Mouse (Mus musculus) embryonic fibroblast, embryonic 13.5 days (primary cell): ENCODE results near the gene Naa11.

ENCODE experiments used
- CTCF ChIP-seq: IDR thresholded peaks from 2 replicates; pipeline ENCODE4 v1.5.1; 2011; ENCODE audit warnings: mild to moderate bottlenecking, control low read depth, low read length, moderate library complexity, borderline replicate concordance; ENCODE audit not compliant: insufficient read depth
- POLR2A ChIP-seq: IDR thresholded peaks from 2 replicates; pipeline ENCODE4 v1.6.1; 2011; ENCODE audit warnings: low read depth, mild to moderate bottlenecking, control low read depth, low read length, moderate library complexity

DNA sequence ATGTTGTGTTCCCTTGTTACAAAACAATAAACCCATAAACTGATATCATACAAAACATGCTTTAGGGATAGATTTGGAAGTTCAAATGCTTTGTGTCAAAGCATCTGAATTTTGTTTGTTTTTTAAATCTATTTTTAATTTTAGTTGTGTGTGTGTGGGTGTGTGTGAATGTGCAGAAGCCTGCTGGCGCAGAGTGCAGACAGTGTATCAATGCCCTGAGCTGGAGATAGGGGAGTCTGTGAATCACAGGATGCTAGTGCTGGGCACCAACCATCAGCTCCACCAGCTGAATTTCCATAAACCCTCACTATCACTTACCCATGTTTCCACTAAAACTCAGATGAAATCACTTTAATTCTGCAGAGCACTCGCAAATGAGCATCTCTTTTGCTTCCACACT is 40.3 kb upstream of the Naa11 start:
- TF ChIP-seq POLR2A (no peak), CTCF (no peak)
